Mouse (Mus musculus) gastrocnemius, adult 2 months (tissue): Measurements from ENCODE around the gene Klhdc7a. TPM values are rescaled to one million over a fixed set of nuclear protein-coding genes. Genes with fewer than 3 reads are reported as not detected.

Experiments
- DNase-seq: peaks from one replicate; pipeline ENCODE4 v3.0.0; 2022
- H3K27ac ChIP-seq: fragments of 200-600 bp; 2 replicates; pipeline ENCODE4 v1.8.1; 2022; ENCODE audit warnings: mild to moderate bottlenecking
- H3K4me3 ChIP-seq: fragments of 200-600 bp; 2 replicates; pipeline ENCODE4 v1.8.1; 2022; ENCODE audit warnings: mild to moderate bottlenecking, moderate library complexity
- CTCF ChIP-seq: fragments of 200-600 bp; IDR thresholded peaks from 2 replicates; pipeline ENCODE4 v1.8.1; 2022; ENCODE audit warnings: antibody characterized with exemption, mild to moderate bottlenecking, moderate library complexity
- intact Hi-C: fragments of 180-260 bp; cut with DNase I; formaldehyde crosslinking; loops from one replicate; pipeline ENCODE4 v1.15.1; 2025
- long read RNA-seq, 2 experiments: library from polyadenylated mRNA; stranded (forward); transcript quantifications; one replicate each; pipeline ENCODE4 v2.0.0; 2021
- total RNA-seq, 2 experiments: library from RNA; stranded (reverse); gene quantifications; 2 replicates each; pipeline ENCODE4 v1.2.3; 2021

Gene Klhdc7a
- under 1 TPM in 1 of 2 experiments, not detected in 1; 0.22 TPM for total RNA-seq
- long read RNA-seq, experiment 1 = 0 reads
- long read RNA-seq, experiment 2 = 0 reads

DNA sequence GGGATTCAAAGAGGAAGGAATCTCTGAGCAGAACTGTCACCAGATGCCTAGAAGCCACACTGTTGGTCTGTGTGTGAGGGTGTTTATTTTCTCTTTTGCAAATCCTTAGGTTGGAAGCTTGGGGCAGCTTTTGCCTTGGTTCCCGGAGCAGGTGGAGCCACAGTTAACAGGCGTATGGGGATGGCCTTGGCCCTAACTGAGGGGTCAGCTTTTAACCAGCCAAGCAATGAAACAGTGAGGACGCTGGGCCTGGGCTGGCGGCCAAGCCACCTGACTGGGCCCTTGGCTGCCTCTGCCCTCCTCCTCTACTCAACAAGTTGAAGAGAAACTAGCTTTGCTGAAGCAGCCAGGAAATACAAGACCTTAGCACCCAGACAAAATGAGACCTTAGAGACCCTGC is at the start of gene Klhdc7a:
TSS of gene Klhdc7a (minus strand) at position 105 of the 400 bp plus-strand sequence.
- H3K27ac ChIP-seq = peak within 1 kb of the TSS; percentile 46; the same call in 1 of the 2 replicates
- DNase-seq = peak; percentile 89
- H3K4me3 ChIP-seq = peak within 1 kb of the TSS; percentile 45

GRCm38 (mm10) chr4:140015916-140016315 is 48.1 kb upstream of the Klhdc7a start:
- no peak for DNase-seq
- intact Hi-C loops = no loop called here
- no peak for TF ChIP-seq CTCF
- Histone ChIP-seq H3K4me3 (no peak overlapping the region), H3K27ac (no peak overlapping the region)

More for the DNA sequence above, at the start of gene Klhdc7a:
- intact Hi-C loops = no loop called here
- TF ChIP-seq CTCF = no peak

- no peak for DNase-seq
- intact Hi-C loops = no loop called here
- H3K27ac ChIP-seq = no peak overlapping the region
- H3K4me3 ChIP-seq = no peak overlapping the region
- no peak for TF ChIP-seq CTCF
These were observed 43.1 kb upstream of the Klhdc7a start for GRCm38 (mm10) chr4:140010728-140011470.

DNA sequence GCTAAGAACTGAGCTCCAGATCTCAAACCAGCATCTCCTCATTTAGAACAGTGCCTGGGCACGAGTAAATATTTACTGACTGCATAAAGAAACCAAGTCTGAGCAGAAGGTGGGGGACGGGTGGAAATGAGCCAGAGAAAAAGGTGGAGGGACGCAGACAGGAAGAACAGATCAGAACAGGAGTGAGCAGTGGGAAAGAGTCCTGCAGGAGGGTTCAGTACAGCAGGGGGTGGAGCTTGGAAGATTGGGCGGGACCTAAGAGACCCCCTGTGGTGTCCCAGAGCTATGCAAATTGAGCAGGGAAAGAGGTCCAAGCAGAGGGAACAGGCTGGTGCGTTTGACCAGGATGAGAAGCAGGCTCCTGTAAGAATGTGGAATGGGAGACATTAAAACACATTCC is 37.1 kb upstream of the Klhdc7a start:
- TF ChIP-seq CTCF = no peak
- intact Hi-C loops = no loop called here
- H3K4me3 ChIP-seq = no peak overlapping the region
- no peak for DNase-seq
- no peak overlapping the region for H3K27ac ChIP-seq

GRCm38 (mm10) chr4:140004170-140004569 is 36.3 kb upstream of the Klhdc7a start:
- H3K4me3 ChIP-seq = no peak overlapping the region
- intact Hi-C loops = no loop called here
- TF ChIP-seq CTCF = no peak

DNA sequence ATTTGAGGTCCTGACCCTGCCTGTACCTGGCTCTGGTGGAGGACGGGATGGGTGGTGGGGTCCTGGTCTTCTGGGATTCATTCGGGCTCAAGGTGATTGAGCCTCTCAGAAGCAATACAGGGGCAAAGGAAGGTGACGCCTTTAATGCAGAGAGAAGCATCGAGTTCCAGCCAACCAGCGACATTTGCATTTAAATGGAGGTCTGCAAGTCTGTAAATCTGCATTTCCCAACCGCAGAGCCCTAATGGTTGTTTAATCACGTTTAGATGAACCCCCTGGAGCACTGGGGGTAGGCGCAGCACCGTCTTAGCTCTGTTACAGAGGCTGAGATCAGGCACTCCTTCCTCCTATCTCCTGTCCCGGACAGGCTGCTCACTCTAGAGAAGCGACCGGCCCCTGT is 34.2 kb upstream of the Klhdc7a start:
- H3K27ac ChIP-seq = no peak overlapping the region
- no peak for TF ChIP-seq CTCF
- H3K4me3 ChIP-seq = no peak overlapping the region
- intact Hi-C loops = no loop called here
- DNase-seq = no peak

More at GRCm38 (mm10) chr4:140004170-140004569, 36.3 kb upstream of the Klhdc7a start:
- DNase-seq = no peak
- H3K27ac ChIP-seq = no peak overlapping the region

DNA sequence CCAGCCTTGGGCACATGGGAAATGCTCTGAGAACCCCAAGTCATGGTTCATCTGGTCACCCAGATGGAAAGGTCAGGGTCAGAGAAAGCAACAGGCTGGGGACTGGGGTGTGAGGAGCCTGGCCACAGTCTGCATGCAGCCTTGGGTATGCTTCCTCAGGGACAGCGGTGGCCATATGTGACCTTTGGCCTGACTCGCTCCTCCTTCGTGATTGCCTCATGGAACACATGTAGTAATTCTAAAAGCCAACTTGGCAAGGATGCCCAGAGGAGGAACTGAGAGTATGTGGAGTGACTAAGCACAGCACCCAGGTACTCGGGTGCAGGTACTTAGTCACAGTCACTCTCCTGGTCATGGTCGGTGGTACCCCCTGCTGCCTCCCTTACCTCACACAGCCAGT is 33.1 kb upstream of the Klhdc7a start:
- no peak overlapping the region for H3K4me3 ChIP-seq
- DNase-seq = no peak
- intact Hi-C loops = no loop called here
- H3K27ac ChIP-seq = no peak overlapping the region
- no peak for TF ChIP-seq CTCF

GRCm38 (mm10) chr4:139999033-139999432 is 31.2 kb upstream of the Klhdc7a start:
- Histone ChIP-seq H3K27ac (no peak overlapping the region), H3K4me3 (no peak overlapping the region)
- intact Hi-C loops = no loop called here
- TF ChIP-seq CTCF = no peak
- DNase-seq = no peak

- Histone ChIP-seq H3K27ac (no peak overlapping the region), H3K4me3 (no peak overlapping the region)
- intact Hi-C loops = no loop called here
- TF ChIP-seq CTCF = no peak
- DNase-seq = no peak
These were observed 27.8 kb upstream of the Klhdc7a start for GRCm38 (mm10) chr4:139995659-139996058.

- H3K4me3 ChIP-seq = no peak overlapping the region
- no peak for TF ChIP-seq CTCF
- intact Hi-C loops = no loop called here
- no peak overlapping the region for H3K27ac ChIP-seq
- no peak for DNase-seq
These were observed 25.4 kb upstream of the Klhdc7a start for GRCm38 (mm10) chr4:139993111-139993755.

DNA sequence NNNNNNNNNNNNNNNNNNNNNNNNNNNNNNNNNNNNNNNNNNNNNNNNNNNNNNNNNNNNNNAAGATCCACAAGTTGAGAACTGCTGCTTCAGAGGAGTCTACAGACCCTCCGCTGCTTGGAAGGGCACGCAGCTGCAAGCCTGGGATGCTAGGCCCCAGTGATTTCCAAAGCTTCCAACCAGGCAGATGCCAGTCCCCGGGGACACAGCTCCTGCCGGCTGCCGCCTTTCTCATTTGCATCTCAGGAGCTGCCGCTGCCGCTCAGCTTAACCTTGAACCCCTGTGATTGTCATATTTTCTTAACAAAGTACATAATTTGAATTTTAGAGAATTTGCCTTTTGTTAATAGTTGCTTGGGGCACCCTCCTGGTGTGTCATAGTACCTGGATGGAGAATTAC is 19.1 kb upstream of the Klhdc7a start:
- DNase-seq = no peak
- no peak overlapping the region for H3K27ac ChIP-seq
- intact Hi-C loops = no loop called here
- H3K4me3 ChIP-seq = no peak overlapping the region
- no peak for TF ChIP-seq CTCF

- intact Hi-C loops = no loop called here
- H3K27ac ChIP-seq = no peak overlapping the region
- no peak for TF ChIP-seq CTCF
- no peak for DNase-seq
- H3K4me3 ChIP-seq = no peak overlapping the region
These were observed 10.9 kb upstream of the Klhdc7a start for GRCm38 (mm10) chr4:139978716-139979115.

DNA sequence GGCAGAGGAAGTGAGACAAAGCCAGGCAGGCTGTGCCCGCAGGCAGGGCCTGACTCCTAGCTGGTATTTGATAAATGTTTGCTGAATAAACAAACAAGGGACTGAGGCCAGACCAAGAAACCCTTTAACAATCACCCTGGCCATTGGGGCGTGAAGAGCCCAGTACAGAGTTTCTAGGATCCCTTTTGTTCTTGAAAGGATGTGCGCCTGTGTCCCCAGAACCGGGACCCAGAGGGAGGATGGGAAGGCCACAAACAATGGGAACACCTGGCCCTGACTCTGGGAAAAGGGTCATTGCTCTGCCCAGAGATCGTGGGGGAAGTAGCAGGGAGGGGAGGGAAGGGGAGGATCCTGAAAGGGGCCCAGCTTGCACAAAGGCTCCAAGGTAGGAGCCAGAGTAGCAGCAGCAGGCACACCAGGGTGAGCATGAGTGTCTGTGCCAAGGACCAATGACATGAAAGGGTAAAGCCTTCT is 9.5 kb upstream of the Klhdc7a start:
- Histone ChIP-seq H3K4me3 (no peak overlapping the region), H3K27ac (no peak overlapping the region)
- intact Hi-C loops = no loop called here
- TF ChIP-seq CTCF = no peak
- DNase-seq = no peak

- intact Hi-C loops = no loop called here
- no peak for DNase-seq
- no peak overlapping the region for H3K4me3 ChIP-seq
- H3K27ac ChIP-seq = no peak overlapping the region
- TF ChIP-seq CTCF = no peak
These were observed 6.7 kb upstream of the Klhdc7a start for GRCm38 (mm10) chr4:139974506-139974905.
